Mouse (Mus musculus) left cerebral cortex, postnatal 4 days (tissue): ENCODE measurements around the gene Padi1. TPM values are rescaled to one million over a fixed set of nuclear protein-coding genes. Genes with fewer than 3 reads are reported as not detected.

ENCODE experiments used
- DNase-seq: peaks from one replicate; pipeline ENCODE4 v3.0.0-alpha.2; 2022
- intact Hi-C: fragments of 180-260 bp; cut with DNase I; formaldehyde crosslinking; loops from one replicate; pipeline ENCODE4 v1.15.1; 2025
- total RNA-seq, 2 experiments: library from RNA; stranded (reverse); gene quantifications; 2 replicates each; pipeline ENCODE4 v1.2.3; 2021

The Padi1 gene
- total RNA-seq = under 1 TPM in 1 of 2 experiments, not detected in 1; 0.08 TPM

DNA sequence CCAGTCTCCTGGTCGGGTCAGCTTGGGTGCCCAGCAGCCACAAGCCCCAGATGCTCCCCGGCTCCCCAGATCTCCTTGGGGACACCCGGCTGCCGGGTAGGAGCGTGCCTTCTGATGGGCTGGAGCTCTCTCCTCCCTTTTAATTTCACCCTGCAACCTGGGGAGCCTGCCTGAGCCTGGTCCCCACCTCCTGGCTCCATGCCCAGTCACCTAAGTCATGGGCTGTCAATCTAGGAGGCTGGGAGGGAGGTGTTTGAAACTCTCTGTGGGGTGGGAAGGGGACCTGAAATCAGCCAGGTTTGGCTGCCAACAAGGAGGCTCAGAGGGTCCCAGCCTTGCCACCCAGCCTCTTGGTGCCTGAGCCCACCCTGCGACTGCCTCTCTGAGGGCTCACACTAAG lies at the start of gene Padi1:
Gene Padi1 (minus strand): TSS at position 113 of the 400 bp plus-strand sequence.
- intact Hi-C loops = no loop called here
- no peak for DNase-seq

DNA sequence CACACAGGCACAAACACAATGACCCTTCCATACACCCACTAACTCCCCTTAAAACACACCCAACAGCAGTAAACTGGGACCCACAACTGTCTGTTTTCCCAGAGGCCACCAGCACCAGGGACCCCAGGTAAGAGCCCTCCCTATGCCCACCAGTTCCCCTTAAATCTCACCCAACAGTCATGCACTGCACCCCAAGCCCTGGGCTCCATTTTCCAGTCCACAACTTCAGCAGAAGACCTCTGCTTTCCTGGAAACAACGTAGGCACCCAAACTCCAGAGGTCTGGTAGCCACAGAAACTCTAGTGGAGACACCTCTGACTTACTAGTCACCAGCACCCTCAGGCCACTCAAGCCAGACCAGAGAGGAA lies 46.6 kb upstream of the Padi1 start:
- intact Hi-C loops = no loop called here
- DNase-seq = no peak

DNA sequence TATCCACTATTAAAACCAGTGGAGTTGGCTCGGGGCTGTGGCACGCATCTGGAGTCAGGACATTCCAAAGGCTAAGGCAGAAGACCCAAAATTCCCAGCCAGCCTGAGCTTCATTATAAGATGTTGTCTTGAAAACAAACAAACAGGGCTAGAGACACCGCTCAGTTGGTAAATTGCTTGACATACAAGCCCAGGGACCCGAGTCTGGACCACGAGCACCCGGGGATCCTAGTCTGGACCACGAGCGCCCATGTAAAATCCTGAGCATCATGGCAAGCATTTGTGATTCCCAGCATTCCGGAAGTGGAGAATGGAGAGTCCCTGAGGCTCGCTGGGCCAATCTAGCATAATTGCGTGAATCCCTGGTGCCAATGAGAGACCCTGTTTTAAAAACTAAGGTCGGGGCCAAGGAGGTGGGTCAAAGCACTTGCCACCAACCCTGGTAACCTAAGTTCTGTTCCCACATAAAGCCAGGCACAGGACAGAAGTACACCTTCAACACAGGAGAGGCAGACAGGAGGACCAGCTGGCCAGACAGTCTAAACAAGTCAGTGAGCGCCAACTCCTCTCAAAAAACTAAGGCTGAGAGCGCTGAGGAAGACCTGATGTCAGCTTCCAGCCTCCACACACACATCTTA lies 46.1 kb upstream of the Padi1 start:
- no peak for DNase-seq
- intact Hi-C loops = no loop called here

DNA sequence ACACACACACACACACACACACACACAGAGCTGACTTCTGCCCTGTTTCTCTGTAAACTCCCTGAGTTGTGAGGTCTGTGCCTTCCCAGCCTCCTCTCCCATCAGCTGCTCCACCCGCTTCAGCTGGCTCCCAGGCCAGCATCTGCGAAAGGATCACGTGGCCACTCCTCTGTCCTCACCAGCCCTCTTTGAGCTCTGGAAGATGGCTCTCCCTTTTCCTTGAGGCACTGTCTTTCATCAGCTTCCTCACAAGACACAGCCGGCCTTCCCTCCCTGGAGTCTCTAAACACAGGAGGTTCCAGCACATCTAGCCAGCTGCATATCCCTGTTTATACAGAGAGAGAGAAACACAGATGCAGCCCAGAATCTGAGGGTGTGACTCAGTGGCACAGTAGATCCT lies 38.3 kb upstream of the Padi1 start:
- no peak for DNase-seq
- intact Hi-C loops = no loop called here

DNA sequence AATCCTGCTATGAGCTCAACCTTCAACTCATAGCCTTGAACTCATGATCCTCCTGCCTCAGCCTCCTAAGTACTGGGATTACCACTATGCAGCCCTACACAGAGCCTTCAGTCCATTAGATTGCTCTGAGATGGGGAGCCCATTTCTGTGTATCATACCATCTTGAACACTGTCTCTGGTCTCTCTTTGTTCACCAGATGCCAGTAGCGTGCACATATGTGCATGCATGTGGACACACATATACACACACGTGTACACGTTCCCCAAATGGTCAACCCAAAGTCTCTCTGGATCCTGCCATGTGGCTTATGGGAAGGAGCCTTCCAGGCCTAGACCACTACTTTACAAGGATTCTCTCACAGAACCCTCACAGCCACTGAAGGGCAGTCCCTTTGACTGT lies 37.4 kb upstream of the Padi1 start:
- DNase-seq = no peak
- intact Hi-C loops = no loop called here

DNA sequence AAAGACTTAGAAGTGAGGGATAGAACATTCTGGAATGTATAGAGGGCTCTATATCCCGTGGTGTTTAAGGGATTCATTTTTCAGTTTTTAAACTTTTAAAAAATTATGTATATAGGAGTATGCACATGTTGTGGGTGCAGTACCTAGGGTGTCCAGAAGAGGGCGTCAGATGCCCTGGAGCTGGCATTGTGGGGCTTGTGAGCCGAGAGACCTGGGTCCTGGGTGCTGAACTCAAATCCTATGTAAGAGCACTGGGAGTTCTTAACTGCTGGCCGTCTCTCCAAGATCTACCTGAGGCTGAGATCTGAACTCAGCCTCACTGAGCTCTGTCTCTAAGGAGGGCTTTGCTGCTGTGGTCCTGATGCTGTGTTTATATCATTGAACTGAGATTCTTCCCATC lies 36.8 kb upstream of the Padi1 start:
- DNase-seq = no peak
- intact Hi-C loops = no loop called here

DNA sequence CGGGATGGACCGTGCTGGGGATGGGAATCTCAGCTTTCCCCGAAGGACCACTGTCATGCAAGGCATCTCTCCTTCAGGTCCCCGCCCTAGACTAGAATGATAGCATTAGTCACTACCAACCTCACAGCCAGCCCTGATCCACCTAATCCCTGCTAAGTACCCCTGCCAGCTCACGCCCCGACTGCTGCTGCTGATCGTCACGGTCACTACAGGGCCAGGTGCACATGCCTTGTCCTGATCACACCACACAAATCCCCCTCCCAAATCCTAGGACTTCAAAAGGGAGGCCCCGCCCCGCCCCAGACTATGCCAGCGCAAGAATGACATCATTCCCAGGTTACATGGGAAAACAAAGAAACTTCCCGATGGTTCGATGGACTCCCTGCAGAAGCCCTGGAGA lies 36.2 kb upstream of the Padi1 start:
- intact Hi-C loops = no loop called here
- DNase-seq = no peak

DNA sequence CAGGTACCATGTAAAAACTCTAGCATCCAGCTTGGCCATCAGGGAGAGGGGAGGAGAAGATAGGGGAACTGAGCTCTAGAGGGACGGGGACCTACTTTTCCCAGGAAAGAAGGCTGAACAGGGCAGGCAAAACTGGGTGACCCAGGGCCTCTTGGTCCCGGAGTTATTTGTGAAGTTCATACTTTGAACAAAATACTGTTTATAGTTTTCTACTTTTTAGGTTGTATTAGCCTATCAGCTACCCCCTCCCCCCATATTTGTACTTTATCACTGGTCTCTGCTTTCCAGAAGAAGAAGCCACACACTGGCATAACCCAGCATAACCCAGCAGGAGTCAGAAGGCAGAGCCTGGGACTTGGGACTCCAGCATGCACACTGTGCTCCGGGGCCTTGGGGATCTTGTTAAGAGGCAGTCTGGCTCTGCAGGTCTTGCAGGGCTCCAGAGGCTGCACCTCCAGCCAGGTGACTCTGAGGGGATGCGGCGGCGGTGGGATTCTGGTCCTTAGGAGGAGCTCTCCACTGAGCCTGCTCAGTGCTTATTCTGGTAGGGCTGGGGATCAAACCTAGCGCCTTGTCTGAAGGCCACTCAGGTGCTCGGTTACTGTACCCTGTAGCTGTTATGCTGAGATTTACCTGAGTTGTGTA lies 35.6 kb upstream of the Padi1 start:
- intact Hi-C loops = no loop called here
- no peak for DNase-seq

DNA sequence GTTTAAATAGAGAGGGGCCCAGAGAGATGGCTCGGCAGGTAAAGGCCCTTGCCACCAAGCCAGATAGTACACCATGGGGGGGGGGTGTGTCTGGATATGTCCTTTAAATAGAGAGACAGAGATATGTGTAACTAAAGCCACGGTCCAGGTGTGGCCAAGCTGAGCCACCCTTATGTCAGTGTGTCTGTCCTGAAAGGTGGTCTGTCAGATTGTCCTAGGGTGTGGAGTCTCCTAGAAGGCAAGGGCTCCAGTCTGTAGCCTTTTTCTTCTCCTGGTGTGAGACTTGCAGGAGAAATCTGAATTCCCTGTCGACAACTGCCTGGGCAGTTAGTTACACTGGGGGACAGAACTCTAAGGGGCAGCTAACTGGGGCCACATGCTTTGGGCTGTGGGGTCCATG lies 34.6 kb upstream of the Padi1 start:
- no peak for DNase-seq
- intact Hi-C loops = no loop called here

DNA sequence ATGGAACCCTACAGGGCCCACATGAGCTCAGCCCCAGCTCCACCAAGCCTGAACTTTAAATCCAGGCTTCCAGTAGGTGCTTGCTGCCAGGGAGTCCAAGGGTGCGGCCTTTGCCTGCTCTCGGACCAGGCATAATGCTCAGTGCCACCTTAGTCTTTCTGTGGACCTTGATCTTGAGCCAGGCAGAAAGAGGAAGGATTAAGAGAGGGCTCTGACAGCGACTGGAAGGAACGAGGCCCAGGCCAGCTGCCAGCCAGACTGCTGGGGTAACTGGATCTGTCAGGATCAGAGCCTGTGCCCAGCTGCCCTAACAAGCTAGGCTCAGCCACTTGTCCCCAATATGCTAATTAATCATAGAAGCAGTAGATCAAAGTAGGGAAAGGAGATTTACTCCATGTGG lies 34.2 kb upstream of the Padi1 start:
- intact Hi-C loops = no loop called here
- peak; percentile 79 for DNase-seq

DNA sequence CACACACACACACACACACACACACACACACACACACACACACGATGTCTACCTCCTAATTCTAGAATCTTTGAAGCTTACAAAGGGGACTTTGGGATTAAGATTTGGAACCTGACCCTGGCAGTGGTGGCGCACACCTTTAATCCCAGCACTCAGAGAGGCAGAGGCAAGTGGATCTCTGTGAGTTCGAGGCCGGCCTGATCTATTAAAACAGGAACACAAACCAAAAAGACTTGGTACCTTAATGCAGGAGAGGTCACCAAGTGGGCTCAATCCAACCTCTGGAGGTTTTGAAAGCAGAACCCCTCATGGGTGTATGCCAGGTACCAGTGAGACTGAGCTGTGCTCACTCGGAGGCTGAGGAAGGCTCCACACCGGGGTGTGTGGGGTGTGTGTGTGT lies 33.5 kb upstream of the Padi1 start:
- no peak for DNase-seq
- intact Hi-C loops = no loop called here

DNA sequence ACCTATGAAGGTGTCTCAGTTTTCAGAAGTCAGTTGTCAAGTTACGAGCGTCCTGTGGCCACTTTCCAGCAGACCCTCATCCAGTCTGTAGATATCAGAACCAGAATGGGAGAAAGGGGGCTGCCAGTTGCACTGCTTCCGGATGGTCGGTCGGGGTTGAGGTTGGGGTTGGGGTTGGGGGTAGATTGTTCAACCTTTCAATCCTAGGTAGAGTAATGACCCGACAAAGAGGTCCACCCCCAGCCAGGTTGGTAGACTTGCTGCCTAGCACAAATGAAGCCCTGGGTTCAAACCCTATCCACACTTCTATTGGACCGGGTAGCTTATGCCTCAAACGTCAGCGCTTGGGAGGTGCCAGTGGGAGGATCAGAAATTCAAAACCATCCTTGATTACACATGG lies 33.1 kb upstream of the Padi1 start:
- intact Hi-C loops = no loop called here
- no peak for DNase-seq

DNA sequence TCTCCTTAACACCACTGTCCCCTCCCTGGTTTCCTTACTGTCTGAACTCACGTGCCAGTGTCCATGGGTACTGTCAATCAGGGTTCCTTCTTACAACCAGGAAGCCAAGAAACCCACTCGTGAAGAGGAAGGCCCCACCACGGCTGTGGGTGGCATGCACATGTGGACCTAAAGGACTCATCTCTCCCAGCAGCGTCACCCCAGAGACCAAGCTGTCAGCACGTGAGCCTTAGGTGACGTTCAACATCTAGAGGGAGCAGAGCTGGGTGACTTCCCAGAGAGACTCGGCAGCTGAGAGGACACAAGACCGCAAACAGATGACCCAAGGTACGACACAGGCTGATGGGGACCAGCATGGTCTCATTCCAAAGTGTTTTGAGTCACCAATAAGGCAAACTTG lies 31.9 kb upstream of the Padi1 start:
- intact Hi-C loops = no loop called here
- DNase-seq = no peak

DNA sequence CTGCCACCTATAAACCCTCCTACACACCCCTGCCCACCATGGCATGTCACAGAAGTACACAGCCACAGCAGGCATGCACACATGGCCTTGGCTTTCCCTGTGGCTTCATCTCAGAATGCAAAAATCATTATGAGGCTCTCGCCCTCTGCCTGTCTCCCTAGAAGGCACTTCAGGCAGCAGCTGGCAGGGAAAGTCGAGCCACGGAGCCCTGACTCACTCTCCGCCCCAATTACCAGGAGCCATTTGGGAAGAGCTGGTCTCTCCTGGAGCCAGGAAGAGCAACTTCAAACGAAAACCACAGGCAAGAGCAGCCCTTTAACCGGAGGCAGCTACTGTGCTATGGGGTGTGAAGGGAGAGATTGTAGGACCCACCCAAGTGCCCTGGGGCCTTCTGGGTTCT lies 31.1 kb upstream of the Padi1 start:
- DNase-seq = no peak
- intact Hi-C loops = no loop called here

DNA sequence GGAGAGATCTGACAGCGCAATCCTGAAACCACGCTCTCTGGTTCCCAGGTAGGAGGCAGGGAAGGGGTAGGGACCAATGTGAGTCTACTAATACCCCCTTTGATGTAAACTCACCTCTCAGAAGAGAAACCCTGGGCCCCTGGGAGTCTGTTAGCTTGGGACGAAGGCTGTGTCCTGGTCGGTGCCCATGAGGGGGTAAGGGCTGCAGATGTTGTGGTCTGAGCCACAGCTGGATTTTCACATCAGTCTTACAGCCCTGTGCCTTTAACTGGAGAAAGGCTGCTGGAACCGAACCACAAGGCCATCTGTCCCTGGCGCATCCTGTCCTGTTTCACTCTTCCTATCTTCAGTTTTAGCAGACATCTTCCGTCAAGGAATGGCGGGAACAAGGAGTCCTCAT lies 30.6 kb upstream of the Padi1 start:
- DNase-seq = no peak
- intact Hi-C loops = no loop called here

DNA sequence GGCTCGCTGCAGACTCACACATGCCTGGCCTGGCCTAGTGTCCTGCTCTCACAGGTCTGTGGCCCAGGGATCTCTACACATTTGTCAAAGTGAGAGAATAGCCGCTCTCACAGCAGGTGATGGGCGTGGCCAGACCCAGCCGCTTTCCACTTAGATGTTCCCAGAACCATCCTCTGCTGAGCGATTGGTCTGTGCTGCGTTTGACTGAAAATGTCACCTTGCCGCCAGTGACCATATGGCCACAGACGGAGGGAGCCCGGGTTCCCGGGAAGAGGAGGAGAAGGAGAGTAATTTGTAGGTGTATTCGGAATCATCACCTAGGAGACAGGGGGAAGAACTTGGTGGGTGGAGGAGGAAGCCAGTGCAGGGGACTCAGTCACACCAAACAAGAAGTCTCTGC lies 27.4 kb upstream of the Padi1 start:
- no peak for DNase-seq
- intact Hi-C loops = no loop called here

DNA sequence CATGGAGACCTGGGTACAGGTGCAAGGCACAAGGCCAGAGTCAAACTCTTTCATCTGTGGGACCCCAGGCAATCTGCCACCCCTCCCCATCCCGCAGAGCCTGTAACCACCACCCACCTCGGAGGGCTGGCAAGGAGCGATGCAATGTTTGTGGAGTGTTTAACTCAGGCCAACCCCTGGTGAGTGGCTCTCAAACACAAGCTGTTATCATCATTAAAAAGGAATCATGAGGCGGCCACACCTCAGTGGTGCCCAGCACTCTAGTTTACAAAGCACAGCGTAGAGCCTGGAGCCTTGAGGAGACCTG lies 27.1 kb upstream of the Padi1 start:
- intact Hi-C loops = no loop called here

DNA sequence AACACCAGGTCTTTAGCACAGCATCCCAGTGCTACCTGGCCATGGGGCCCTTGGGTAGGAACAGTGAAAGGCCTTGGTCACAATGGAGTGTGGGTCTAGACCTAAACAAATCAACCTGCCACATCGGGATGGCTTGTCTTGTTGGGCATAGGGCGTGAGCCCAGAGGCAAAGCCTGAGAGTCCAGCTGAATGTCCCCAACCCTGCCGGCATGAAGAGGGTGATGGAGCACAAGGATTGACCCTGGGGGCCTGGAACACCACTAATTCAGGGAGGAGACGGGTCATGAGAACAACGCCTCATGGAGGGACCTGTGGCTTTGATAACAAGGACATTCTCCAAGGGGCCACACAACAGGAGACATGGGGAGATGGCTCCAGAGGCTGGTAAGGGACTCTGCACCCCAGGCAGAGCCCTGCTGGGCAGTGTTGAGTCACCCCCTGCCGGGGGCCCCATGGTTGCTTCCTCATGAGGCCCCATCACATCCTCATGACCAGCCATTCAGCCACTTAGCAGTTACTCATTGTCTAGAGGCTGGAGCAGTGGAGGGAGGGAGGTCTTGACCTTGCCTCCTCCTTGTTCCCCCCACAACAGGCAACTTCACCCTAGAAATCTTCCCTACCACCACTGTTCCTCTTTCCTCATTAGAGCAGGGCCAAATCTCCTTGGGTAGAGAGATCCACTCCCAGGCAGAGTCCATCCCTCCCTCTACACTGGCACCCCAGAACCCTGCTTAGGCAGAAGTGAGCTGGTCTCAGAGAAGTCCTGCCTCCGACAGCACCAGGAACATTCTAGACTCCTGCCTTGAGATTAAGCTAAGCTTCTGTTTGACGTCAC lies 26.5 kb upstream of the Padi1 start:
- intact Hi-C loops = no loop called here
- DNase-seq = no peak

More for the DNA sequence above, 27.1 kb upstream of the Padi1 start:
- DNase-seq = no peak

DNA sequence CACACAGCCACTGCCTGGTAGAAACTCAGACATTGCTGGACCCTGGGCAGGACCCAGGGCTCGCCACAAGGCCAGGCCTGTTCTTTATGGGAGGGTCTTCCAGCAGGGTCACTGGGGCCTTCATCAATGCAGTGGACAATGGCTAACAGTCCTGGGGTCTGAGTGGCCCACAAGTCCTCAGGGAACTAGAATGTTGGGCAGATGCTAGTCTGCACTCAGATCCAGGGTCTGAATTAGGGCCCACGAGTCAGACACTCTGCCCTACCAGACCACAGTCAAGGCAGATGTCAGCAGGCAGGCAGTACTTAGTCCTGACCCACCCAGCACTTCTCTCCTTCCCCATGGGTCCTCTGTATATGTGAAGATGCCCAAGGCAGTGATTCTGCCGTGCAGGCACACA lies 25.8 kb upstream of the Padi1 start:
- no peak for DNase-seq
- intact Hi-C loops = no loop called here

DNA sequence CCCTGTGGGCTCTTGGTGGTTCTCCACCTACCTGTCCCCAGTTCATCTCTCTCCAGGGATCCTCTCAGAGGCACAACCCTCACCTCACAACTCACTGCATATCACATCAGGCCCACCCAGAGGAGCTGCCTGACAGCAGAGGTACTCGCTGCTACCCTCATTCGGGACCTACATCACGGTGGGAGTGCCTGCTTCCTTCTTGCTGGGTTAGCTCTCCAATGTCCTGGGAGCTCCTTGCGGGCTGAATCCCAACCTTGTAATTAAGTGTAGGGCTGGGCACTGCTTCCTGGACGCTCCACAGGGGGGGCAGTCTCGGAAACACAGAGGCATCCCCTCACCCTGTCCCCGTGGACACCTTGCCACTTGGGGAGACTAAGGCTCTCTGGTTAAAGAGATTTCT lies 25.3 kb upstream of the Padi1 start:
- no peak for DNase-seq
- intact Hi-C loops = no loop called here

DNA sequence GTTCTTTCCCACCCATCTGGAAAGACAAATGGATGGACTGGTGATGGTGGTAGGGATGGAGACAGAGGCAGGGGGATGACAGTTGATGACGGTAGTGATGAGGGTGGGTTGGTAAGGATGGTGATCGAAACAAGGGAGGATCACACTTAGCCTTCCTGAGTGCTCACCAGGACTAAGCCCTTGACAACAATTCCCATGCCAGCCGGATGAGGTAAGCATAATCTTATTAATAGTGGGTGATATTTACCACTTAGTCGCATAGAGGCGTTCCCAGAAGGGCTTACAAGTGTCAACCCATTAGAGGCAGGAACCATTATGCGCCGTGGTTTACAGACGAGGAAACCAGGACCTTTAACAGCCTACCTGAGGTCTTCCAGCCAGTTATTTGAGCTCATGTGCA lies 24.4 kb upstream of the Padi1 start:
- intact Hi-C loops = no loop called here
- DNase-seq = no peak

DNA sequence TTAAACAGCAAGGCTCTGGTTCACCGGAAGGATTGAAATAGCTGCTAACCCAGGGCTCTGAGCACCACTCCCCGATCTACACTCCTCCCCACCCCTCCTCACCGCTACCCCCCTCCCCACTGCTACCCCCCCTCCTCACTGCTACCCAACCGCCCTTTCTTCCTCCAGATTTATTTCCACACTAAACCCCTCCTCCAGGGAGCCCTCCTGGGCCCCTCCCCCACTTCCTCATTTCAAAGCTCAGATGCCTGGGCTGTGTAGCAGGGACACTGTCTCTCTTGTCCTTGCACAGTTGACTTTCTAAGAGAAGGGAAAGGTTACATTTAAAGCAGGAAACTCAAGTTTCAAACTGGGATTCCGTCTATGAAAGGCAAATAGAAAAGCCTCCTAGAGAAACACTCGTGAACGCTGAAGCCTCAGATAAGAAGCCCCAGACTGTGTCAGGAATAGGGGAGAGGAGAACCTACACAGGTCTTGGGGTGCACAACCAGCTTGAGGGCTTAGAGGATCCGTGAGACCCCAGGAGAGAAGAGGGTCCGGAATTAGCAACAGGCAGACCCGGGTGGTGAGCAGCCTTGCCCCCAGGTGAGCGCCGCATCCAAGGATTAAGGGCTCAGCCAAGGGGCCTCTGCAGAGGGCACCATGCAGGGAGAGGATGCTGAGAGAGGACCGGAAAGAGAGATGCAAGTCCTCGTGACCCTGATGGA lies 23.1 kb upstream of the Padi1 start:
- intact Hi-C loops = no loop called here
- no peak for DNase-seq
